Mouse (Mus musculus) liver, embryonic 11.5 days (tissue): ENCODE measurements around the gene Dnajc5. TPM values are rescaled to one million over a fixed set of nuclear protein-coding genes. Genes with fewer than 3 reads are reported as not detected.

Experiments
- ATAC-seq: fragments of 200-750 bp; cut with Nextera tagmentation; replicated peaks from 2 replicates; pipeline ENCODE4 v1.8.0; 2017; ENCODE audit warnings: moderate number of reproducible peaks, mild to moderate bottlenecking, moderate TSS enrichment, moderate library complexity; ENCODE audit not compliant: low FRiP score
- DNase-seq: peaks from one replicate; pipeline ENCODE4 v3.0.0-alpha.2; 2017; ENCODE audit warnings: low spot score
- H3K27ac ChIP-seq: fragments of 300-500 bp; sonication (generic); 2 replicates; pipeline ENCODE4 v1.5.1; 2014; ENCODE audit warnings: mild to moderate bottlenecking, low read depth, low read length, control low read depth
- H3K27me3 ChIP-seq: fragments of 300-500 bp; sonication (generic); replicated peaks from 2 replicates; pipeline ENCODE4 v1.6.1; 2014; ENCODE audit warnings: low read length, mixed read lengths; ENCODE audit not compliant: control insufficient read depth, insufficient read depth
- H3K36me3 ChIP-seq: fragments of 300-500 bp; sonication (generic); 2 replicates; pipeline ENCODE4 v1.6.1; 2014; ENCODE audit warnings: mild to moderate bottlenecking, low read length, moderate library complexity, mixed read lengths; ENCODE audit not compliant: control insufficient read depth, insufficient read depth
- H3K4me1 ChIP-seq: fragments of 300-500 bp; sonication (generic); replicated peaks from 2 replicates; pipeline ENCODE4 v1.6.1; 2014; ENCODE audit warnings: low read length, mixed read lengths; ENCODE audit not compliant: control insufficient read depth, insufficient read depth
- H3K4me2 ChIP-seq: fragments of 300-500 bp; sonication (generic); 2 replicates; pipeline ENCODE4 v1.6.1; 2014; ENCODE audit warnings: mild to moderate bottlenecking, control low read depth, moderate library complexity
- H3K4me3 ChIP-seq: fragments of 300-500 bp; sonication (generic); 2 replicates; pipeline ENCODE4 v1.5.1; 2014; ENCODE audit warnings: low read depth, low read length, control low read depth
- H3K9ac ChIP-seq: fragments of 300-500 bp; sonication (generic); 2 replicates; pipeline ENCODE4 v1.6.1; 2014; ENCODE audit warnings: low read depth, low read length, control low read depth
- H3K9me3 ChIP-seq: fragments of 300-500 bp; sonication (generic); 2 replicates; pipeline ENCODE4 v1.6.1; 2016; ENCODE audit warnings: low read length, inconsistent platforms, mixed read lengths; ENCODE audit not compliant: control insufficient read depth
- WGBS: fragments of 180-500 bp; shearing (Covaris S2); extraction: QIAGEN DNeasy Blood & Tissue Kit; methylation state at CpG from one replicate; pipeline ENCODE4 v1.1.7; 2014; 5-methylcytosine and 5-hydroxymethylcytosine counted together
- polyA plus RNA-seq: library from polyadenylated mRNA; unstranded; fragments of >200 nt; fragmentation: Nextera tagmentation; extraction: Ambion mirVana; gene quantifications from 2 replicates; pipeline ENCODE4 v1.2.1, GENCODE M21; 2014

The Dnajc5 gene
- 61.1 and 65.6 TPM in 2 replicates for polyA plus RNA-seq

GRCm38 (mm10) chr2:181520118-181520935 lies at the start of gene Dnajc5:
TSS of gene Dnajc5 (plus strand) at chr2:181520485.
- DNase-seq (peak; percentile 98), ATAC-seq (peak; percentile 97)
- under 1% methylated on average over 72 of the region's 74 CpGs for WGBS
- Histone ChIP-seq H3K4me1 (peaks cover 29% of the 10 kb centered on the region), H3K36me3 (peaks cover 11% of the 10 kb centered on the region; the same call in 1 of the 2 replicates), H3K4me2 (peak within 1 kb of the TSS; percentile 76), H3K27ac (peak within 1 kb of the TSS; percentile 99), H3K4me3 (peak within 1 kb of the TSS; percentile 94), H3K9ac (peak within 1 kb of the TSS; percentile 97), H3K9me3 (no peaks in the 10 kb centered on the region), H3K27me3 (no peaks in the 10 kb centered on the region)

- peak; percentile 43; the same call in 1 of the 2 replicates for ATAC-seq
These were observed 49.0 kb upstream of the Dnajc5 start for GRCm38 (mm10) chr2:181471246-181471645.

DNA sequence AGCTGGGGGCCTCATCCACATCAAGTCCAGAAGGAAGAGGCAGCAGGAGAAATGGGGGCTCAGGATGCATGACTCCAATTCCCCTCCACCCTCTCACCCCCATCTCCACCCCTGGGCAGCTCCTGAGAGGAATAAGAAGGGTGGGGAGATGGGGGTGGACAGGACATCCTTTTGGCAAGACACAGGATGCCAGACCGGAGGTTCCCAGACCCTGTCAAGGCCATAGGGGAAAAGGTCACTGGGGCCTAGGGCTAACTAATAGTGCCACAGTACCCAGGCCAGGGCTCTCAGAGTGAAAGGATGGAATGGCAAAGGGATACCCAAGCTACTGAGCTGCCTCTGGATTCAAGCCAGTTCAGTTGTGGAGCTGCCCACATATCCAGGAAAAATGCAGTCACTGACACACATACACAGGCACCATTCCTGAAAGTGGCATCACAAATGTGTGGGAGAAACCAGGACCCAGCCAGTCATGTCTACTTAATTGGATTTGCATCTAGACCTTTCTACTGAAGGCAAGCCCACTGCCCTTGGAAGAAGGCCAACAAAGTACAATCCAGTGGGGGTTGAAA lies 47.9 kb upstream of the Dnajc5 start:
- no peak overlapping the region for H3K27ac ChIP-seq
- H3K36me3 ChIP-seq: no peaks in the 10 kb centered on the region
- ATAC-seq: no peak
- no peak overlapping the region for H3K4me3 ChIP-seq
- 69% methylated on average over 1 of the region's 1 CpGs for WGBS
- H3K9me3 ChIP-seq: no peaks in the 10 kb centered on the region
- peaks cover 13% of the 10 kb centered on the region for H3K4me1 ChIP-seq
- no peak overlapping the region for H3K9ac ChIP-seq
- H3K27me3 ChIP-seq: no peaks in the 10 kb centered on the region
- H3K4me2 ChIP-seq: no peak overlapping the region
- DNase-seq: no peak

More at GRCm38 (mm10) chr2:181471246-181471645, 49.0 kb upstream of the Dnajc5 start:
- Histone ChIP-seq H3K4me2 (peak overlapping the region; percentile 6; the same call in 1 of the 2 replicates), H3K4me3 (no peak overlapping the region), H3K36me3 (no peaks in the 10 kb centered on the region), H3K27me3 (no peaks in the 10 kb centered on the region), H3K9me3 (no peaks in the 10 kb centered on the region), H3K27ac (no peak overlapping the region), H3K4me1 (peaks cover 13% of the 10 kb centered on the region), H3K9ac (peak overlapping the region; percentile 25; the same call in 1 of the 2 replicates)
- DNase-seq: no peak
- 34% methylated on average over 5 of the region's 5 CpGs for WGBS

DNA sequence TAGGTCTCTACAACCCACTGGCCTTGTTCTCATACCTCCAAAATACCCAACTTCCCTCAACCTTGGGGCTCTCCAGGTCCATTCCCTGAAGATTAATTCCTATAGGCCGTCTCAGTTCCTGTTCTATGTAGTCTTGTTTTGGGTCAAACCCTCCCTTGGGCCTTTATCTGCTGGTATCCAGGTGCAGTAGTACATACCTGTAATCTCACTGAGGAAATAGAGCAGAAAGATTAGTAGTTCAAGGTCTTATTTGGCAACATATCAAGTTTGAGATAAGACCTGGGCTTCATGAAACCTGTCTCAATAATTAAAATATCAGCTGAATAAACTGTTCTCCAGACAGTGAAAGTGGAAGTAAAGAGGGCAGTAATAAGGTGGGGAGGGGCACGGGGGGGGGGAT lies 37.2 kb upstream of the Dnajc5 start:
- Histone ChIP-seq H3K9ac (peak overlapping the region; percentile 51; the same call in 1 of the 2 replicates), H3K27ac (no peak overlapping the region)

GRCm38 (mm10) chr2:181483562-181484318 lies 36.5 kb upstream of the Dnajc5 start:
- H3K4me1 ChIP-seq: peaks cover 44% of the 10 kb centered on the region
- 0 out of 2 replicates have a peak overlapping the region, but pooled peaks have one; percentile 13 for H3K27ac ChIP-seq
- DNase-seq (no peak), ATAC-seq (peak; percentile 46; the same call in 1 of the 2 replicates)
- no peaks in the 10 kb centered on the region for H3K36me3 ChIP-seq
- H3K27me3 ChIP-seq: no peaks in the 10 kb centered on the region
- H3K4me2 ChIP-seq: peak overlapping the region; percentile 35
- WGBS: 32% methylated on average over 7 of the region's 7 CpGs
- H3K9me3 ChIP-seq: no peaks in the 10 kb centered on the region
- peak overlapping the region; percentile 51 for H3K9ac ChIP-seq
- H3K4me3 ChIP-seq: no peak overlapping the region

More for the DNA sequence above, 37.2 kb upstream of the Dnajc5 start:
- 38% methylated on average over 2 of the region's 2 CpGs for WGBS
- Histone ChIP-seq H3K9me3 (no peaks in the 10 kb centered on the region), H3K4me2 (peak overlapping the region; percentile 35), H3K36me3 (no peaks in the 10 kb centered on the region), H3K4me1 (peaks cover 44% of the 10 kb centered on the region), H3K27me3 (no peaks in the 10 kb centered on the region), H3K4me3 (no peak overlapping the region)
- ATAC-seq (no peak), DNase-seq (no peak)

- no peak overlapping the region for H3K4me2 ChIP-seq
- no peaks in the 10 kb centered on the region for H3K36me3 ChIP-seq
- H3K4me3 ChIP-seq: no peak overlapping the region
- 52% methylated on average over 6 of the region's 6 CpGs for WGBS
- H3K9ac ChIP-seq: peak overlapping the region; percentile 25; the same call in 1 of the 2 replicates
- ATAC-seq (peak; percentile 56), DNase-seq (no peak)
- H3K9me3 ChIP-seq: no peaks in the 10 kb centered on the region
- H3K4me1 ChIP-seq: peaks cover 44% of the 10 kb centered on the region
- H3K27me3 ChIP-seq: no peaks in the 10 kb centered on the region
- H3K27ac ChIP-seq: no peak overlapping the region
These were observed 35.6 kb upstream of the Dnajc5 start for GRCm38 (mm10) chr2:181484456-181485233.

- H3K4me1 ChIP-seq: peaks cover 44% of the 10 kb centered on the region
- 55% methylated on average over 1 of the region's 1 CpGs for WGBS
These were observed 34.5 kb upstream of the Dnajc5 start for GRCm38 (mm10) chr2:181485741-181486140.

More at GRCm38 (mm10) chr2:181485741-181486140, 34.5 kb upstream of the Dnajc5 start:
- no peak overlapping the region for H3K4me3 ChIP-seq
- H3K27me3 ChIP-seq: no peaks in the 10 kb centered on the region
- DNase-seq: no peak
- no peak overlapping the region; the same call in 1 of the 2 replicates for H3K27ac ChIP-seq
- no peaks in the 10 kb centered on the region for H3K9me3 ChIP-seq
- H3K4me2 ChIP-seq: no peak overlapping the region
- no peaks in the 10 kb centered on the region for H3K36me3 ChIP-seq
- no peak for ATAC-seq
- H3K9ac ChIP-seq: no peak overlapping the region
